Mouse (Mus musculus): Measurements from ENCODE around the gene Shpk.

DNA sequence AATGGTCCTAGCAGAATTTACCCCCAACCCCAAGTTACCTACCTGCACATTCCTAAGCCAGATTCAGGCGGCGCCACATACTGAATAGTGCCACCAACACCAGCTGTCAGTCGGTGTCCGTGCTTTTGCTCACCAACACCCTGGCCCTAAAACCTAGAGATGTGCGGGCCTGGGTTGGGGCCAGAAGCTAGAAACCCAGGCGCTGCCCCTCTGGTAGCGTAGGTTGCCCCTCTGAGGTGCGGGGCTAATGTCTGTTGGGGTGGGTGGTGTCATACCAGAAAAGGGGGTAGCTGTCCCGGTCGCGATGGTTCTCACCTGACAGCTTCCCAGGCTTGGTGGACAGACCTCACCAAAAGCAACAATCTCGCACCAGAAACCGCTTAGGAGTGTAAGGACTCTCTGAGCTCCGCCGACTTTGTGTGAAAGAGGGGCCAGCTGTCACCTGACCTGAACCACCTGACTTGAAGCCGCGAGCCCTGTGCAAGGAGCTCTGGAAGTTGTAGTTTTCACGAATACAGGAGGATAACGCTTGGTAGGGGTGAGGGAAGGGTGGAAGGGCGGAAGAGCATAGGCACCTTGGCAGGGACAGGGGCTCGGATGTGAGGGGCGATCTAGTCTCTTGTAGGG, 544 bp upstream of the Shpk start, which contains the start of gene Ctns:
- TF ChIP-seq CTCF (IDR thresholded peaks at IDR 0.05; ENCODE audit: low read depth, low read length) (no peak), EP300 (IDR thresholded peaks at IDR 0.05; ENCODE audit: insufficient read depth, low read depth, low read length) (no peak)
